Mouse (Mus musculus) gastrocnemius, postnatal 14 days (tissue): ENCODE measurements around the gene Krtap4-16. TPM values are rescaled to one million over a fixed set of nuclear protein-coding genes. Genes with fewer than 3 reads are reported as not detected.
"Not testable (repeated sequence)": the region's sequence is repeated elsewhere in the genome, so short reads cannot be mapped to it uniquely, and the experiment has no call there.

Source experiments
- DNase-seq: peaks from one replicate; pipeline ENCODE4 v3.0.0; 2021; ENCODE audit warnings: mixed read lengths
- intact Hi-C: fragments of 180-260 bp; cut with DNase I; formaldehyde crosslinking; loops from one replicate; pipeline ENCODE4 v1.15.1; 2025; ENCODE audit warnings: low total_unique reads
- long read RNA-seq, 2 experiments: library from polyadenylated mRNA; stranded (forward); transcript quantifications; one replicate each; pipeline ENCODE4 v2.0.0; 2021
- total RNA-seq, 2 experiments: library from RNA; stranded (reverse); gene quantifications; 2 replicates each; pipeline ENCODE4 v1.2.3; 2021

Krtap4-16 gene
- total RNA-seq, result not detected
- long read RNA-seq, experiment 1, result 0 reads
- long read RNA-seq, experiment 2, result 0 reads

- DNase-seq, result no peak
- intact Hi-C loops, result no loop called here
Observed at GRCm38 (mm10) chr11:99851508-99851907, at the start of gene Krtap4-16. TSS of gene Krtap4-16 (minus strand) at chr11:99851608.

GRCm38 (mm10) chr11:99878887-99879286, 27.5 kb upstream of the Krtap4-16 start, which contains the start of gene Gm11567:
TSS of gene Gm11567 (plus strand) at chr11:99879187.
- DNase-seq, intact Hi-C loops: not testable (repeated sequence)

GRCm38 (mm10) chr11:99873089-99873488, 21.7 kb upstream of the Krtap4-16 start, which contains the start of gene Krtap9-1:
TSS of gene Krtap9-1 (plus strand) at chr11:99873389.
- DNase-seq, intact Hi-C loops: not testable (repeated sequence)

GRCm38 (mm10) chr11:99864176-99864575, 12.8 kb upstream of the Krtap4-16 start, which contains the start of gene Gm11559:
TSS of gene Gm11559 (plus strand) at chr11:99864476.
- intact Hi-C loops, DNase-seq: not testable (repeated sequence)

- intact Hi-C loops, result no loop called here
- no peak for DNase-seq
Observed at GRCm38 (mm10) chr11:99858761-99859160, 7.4 kb upstream of the Krtap4-16 start.

GRCm38 (mm10) chr11:99857617-99858016, 6.2 kb upstream of the Krtap4-16 start, which contains the start of gene Gm11568:
TSS of gene Gm11568 (plus strand) at chr11:99857917.
- no peak for DNase-seq
- intact Hi-C loops, result no loop called here

GRCm38 (mm10) chr11:99854121-99854520, 2.7 kb upstream of the Krtap4-16 start:
- DNase-seq, result no peak
- intact Hi-C loops, result no loop called here

- no peak for DNase-seq
- intact Hi-C loops, result no loop called here
Observed at GRCm38 (mm10) chr11:99846746-99847145, 4.7 kb downstream of the Krtap4-16 start.

- no peak for DNase-seq
- intact Hi-C loops, result no loop called here
Observed at GRCm38 (mm10) chr11:99842185-99842584, 9.2 kb downstream of the Krtap4-16 start.

GRCm38 (mm10) chr11:99837966-99838365, 13.4 kb downstream of the Krtap4-16 start, which contains the start of gene 2300003K06Rik:
TSS of gene 2300003K06Rik (minus strand) at chr11:99838066.
- intact Hi-C loops, result no loop called here
- DNase-seq, result no peak

GRCm38 (mm10) chr11:99815566-99815965, 35.8 kb downstream of the Krtap4-16 start, which contains the start of gene Gm11564:
TSS of gene Gm11564 (minus strand) at chr11:99815666.
- intact Hi-C loops, DNase-seq: not testable (repeated sequence)

- DNase-seq, intact Hi-C loops: not testable (repeated sequence)
Observed at GRCm38 (mm10) chr11:99809792-99810191, 41.6 kb downstream of the Krtap4-16 start, which contains the start of gene Krtap4-13. TSS of gene Krtap4-13 (minus strand) at chr11:99809892.

GRCm38 (mm10) chr11:99804346-99804745, 47.1 kb downstream of the Krtap4-16 start, which contains the start of gene Gm11554:
TSS of gene Gm11554 (minus strand) at chr11:99804446.
- intact Hi-C loops, DNase-seq: not testable (repeated sequence)

Other genes with a start within 250 kb of the Krtap4-16 start
- not detected for gene Gm11938, start 248.3 kb downstream of the Krtap4-16 start, total RNA-seq
- not detected for gene Gm11937, start 241.4 kb downstream of the Krtap4-16 start, total RNA-seq
- not detected for gene Krtap2-4, start 236.8 kb downstream of the Krtap4-16 start, total RNA-seq
- not detected for gene Gm11562, start 231.2 kb downstream of the Krtap4-16 start, total RNA-seq
- not detected for gene Krtap4-1, start 223.4 kb downstream of the Krtap4-16 start, total RNA-seq
- gene Krtap4-2, start 216.5 kb downstream of the Krtap4-16 start, total RNA-seq, result not detected
- gene Krtap4-7, start 207.5 kb downstream of the Krtap4-16 start, total RNA-seq, result not detected
- not detected for gene Gm11555, start 201.4 kb downstream of the Krtap4-16 start, total RNA-seq
- gene Gm11563, start 192.6 kb downstream of the Krtap4-16 start, total RNA-seq, result not detected
- not detected for gene Krtap4-6, start 185.6 kb downstream of the Krtap4-16 start, total RNA-seq
- gene Gm14190, start 160.9 kb downstream of the Krtap4-16 start, total RNA-seq, result not detected
- not detected for gene Gm14180, start 117.3 kb downstream of the Krtap4-16 start, total RNA-seq
- gene Gm11595, start 78.7 kb downstream of the Krtap4-16 start, total RNA-seq, result not detected
- gene Krtap4-8, start 70.9 kb downstream of the Krtap4-16 start, total RNA-seq, result not detected
- gene Krtap4-9, start 66.4 kb downstream of the Krtap4-16 start, total RNA-seq, result not detected
- gene Gm11596, start 58.1 kb downstream of the Krtap4-16 start, total RNA-seq, result not detected
- gene Gm11569, start 52.7 kb downstream of the Krtap4-16 start, total RNA-seq, result not detected
- not detected for gene Gm11554, start 47.2 kb downstream of the Krtap4-16 start, total RNA-seq
- not detected for gene Krtap4-13, start 41.7 kb downstream of the Krtap4-16 start, total RNA-seq
- not detected for gene Gm11564, start 35.9 kb downstream of the Krtap4-16 start, total RNA-seq
- not detected for gene 2300003K06Rik, start 13.5 kb downstream of the Krtap4-16 start, total RNA-seq
- gene Gm11568, start 6.3 kb upstream of the Krtap4-16 start, total RNA-seq, result not detected
- gene Gm11559, start 12.9 kb upstream of the Krtap4-16 start, total RNA-seq, result not detected
- not detected for gene Krtap9-1, start 21.8 kb upstream of the Krtap4-16 start, total RNA-seq
- not detected for gene Gm11567, start 27.6 kb upstream of the Krtap4-16 start, total RNA-seq
- gene Krtap31-1, start 56.3 kb upstream of the Krtap4-16 start, total RNA-seq, result not detected
- not detected for gene Gm11565, start 63.1 kb upstream of the Krtap4-16 start, total RNA-seq
- gene Krtap31-2, start 84.7 kb upstream of the Krtap4-16 start, total RNA-seq, result not detected
- not detected for gene Krtap9-5, start 96.9 kb upstream of the Krtap4-16 start, total RNA-seq
- gene Krtap29-1, start 127.4 kb upstream of the Krtap4-16 start, total RNA-seq, result not detected
- not detected for gene Krtap16-1, start 135.0 kb upstream of the Krtap4-16 start, total RNA-seq
- gene Krtap17-1, start 142.4 kb upstream of the Krtap4-16 start, total RNA-seq, result not detected
- under 1 TPM in 1 of 2 experiments, not detected in 1; 0.16 TPM for gene Krt33a, start 164.6 kb upstream of the Krtap4-16 start, total RNA-seq
- gene Krt33b, start 178.3 kb upstream of the Krtap4-16 start, total RNA-seq, result under 1 TPM in 1 of 2 experiments, not detected in 1; 0.31 TPM
- gene Krt34, start 189.9 kb upstream of the Krtap4-16 start, total RNA-seq, result not detected
- gene Krt31, start 198.9 kb upstream of the Krtap4-16 start, total RNA-seq, result not detected
- gene Krt32, start 236.6 kb upstream of the Krtap4-16 start, total RNA-seq, result not detected
- not detected for gene Krt35, start 244.6 kb upstream of the Krtap4-16 start, total RNA-seq